Mouse (Mus musculus): ENCODE measurements at regions not wholly inside any gene's neighbourhood (a gene's known extent, or its start where the extent isn't known, plus 50 kb on each side); places are given as distances from the start of the nearest gene placed in this dataset.

- H3K4me3 ChIP-seq (ENCODE audit: insufficient read depth, low read depth, low read length) = no peak overlapping the region
- no peaks in the 10 kb centered on the region for H3K27me3 ChIP-seq (ENCODE audit: control insufficient read depth, insufficient read depth, low read length)
- DNase-seq (ENCODE audit: extremely low read depth, low read depth, low spot score) = no peak
- H3K4me1 ChIP-seq (ENCODE audit: control insufficient read depth, insufficient read depth, low read length) = peaks cover 2% of the 10 kb centered on the region; the same call in 1 of the 2 replicates
- WGBS = 79% methylated on average over 6 of the region's 6 CpGs
- no peaks in the 10 kb centered on the region for H3K79me2 ChIP-seq (ENCODE audit: control insufficient read depth, insufficient read depth, low read length)
- H3K9ac ChIP-seq (ENCODE audit: low read depth, low read length) = no peak overlapping the region
- H3K36me3 ChIP-seq (ENCODE audit: control insufficient read depth, insufficient read depth, low read length) = no peaks in the 10 kb centered on the region
- TF ChIP-seq POLR2A (IDR thresholded peaks at IDR 0.05; ENCODE audit: extremely low read depth, insufficient read depth, low read length) (no peak), CTCF (IDR thresholded peaks at IDR 0.05; ENCODE audit: low read depth, low read length) (no peak)
- no peak overlapping the region for H3K27ac ChIP-seq (replicated peaks; ENCODE audit: insufficient read depth, low read depth, low read length)
Measured at GRCm38 (mm10) chr8:90149903-90150302, 198.2 kb downstream of the Tox3 start.

GRCm38 (mm10) chr8:90134626-90135025 is 213.5 kb downstream of the Tox3 start:
- Histone ChIP-seq H3K4me1 (ENCODE audit: control insufficient read depth, insufficient read depth, low read length) (no peaks in the 10 kb centered on the region), H3K9ac (ENCODE audit: low read depth, low read length) (no peak overlapping the region), H3K4me3 (ENCODE audit: insufficient read depth, low read depth, low read length) (no peak overlapping the region), H3K36me3 (ENCODE audit: control insufficient read depth, insufficient read depth, low read length) (no peaks in the 10 kb centered on the region), H3K27ac (replicated peaks; ENCODE audit: insufficient read depth, low read depth, low read length) (no peak overlapping the region), H3K27me3 (ENCODE audit: control insufficient read depth, insufficient read depth, low read length) (no peaks in the 10 kb centered on the region), H3K79me2 (ENCODE audit: control insufficient read depth, insufficient read depth, low read length) (no peaks in the 10 kb centered on the region)
- 74% methylated on average over 5 of the region's 5 CpGs for WGBS
- TF ChIP-seq CTCF (IDR thresholded peaks at IDR 0.05; ENCODE audit: low read depth, low read length) (no peak), POLR2A (IDR thresholded peaks at IDR 0.05; ENCODE audit: extremely low read depth, insufficient read depth, low read length) (no peak)
- DNase-seq (ENCODE audit: extremely low read depth, low read depth, low spot score) = no peak

GRCm38 (mm10) chr8:90130704-90131267 is 217.4 kb downstream of the Tox3 start:
- no peak overlapping the region for H3K9ac ChIP-seq (ENCODE audit: low read depth, low read length)
- no peaks in the 10 kb centered on the region for H3K4me1 ChIP-seq (ENCODE audit: control insufficient read depth, insufficient read depth, low read length)
- no peaks in the 10 kb centered on the region for H3K79me2 ChIP-seq (ENCODE audit: control insufficient read depth, insufficient read depth, low read length)
- 81% methylated on average over 5 of the region's 5 CpGs for WGBS
- TF ChIP-seq POLR2A (IDR thresholded peaks at IDR 0.05; ENCODE audit: extremely low read depth, insufficient read depth, low read length) (no peak), CTCF (IDR thresholded peaks at IDR 0.05; ENCODE audit: low read depth, low read length) (no peak)
- H3K4me3 ChIP-seq (ENCODE audit: insufficient read depth, low read depth, low read length) = no peak overlapping the region
- no peaks in the 10 kb centered on the region for H3K27me3 ChIP-seq (ENCODE audit: control insufficient read depth, insufficient read depth, low read length)
- H3K27ac ChIP-seq (replicated peaks; ENCODE audit: insufficient read depth, low read depth, low read length) = no peak overlapping the region
- DNase-seq (ENCODE audit: extremely low read depth, low read depth, low spot score) = no peak
- H3K36me3 ChIP-seq (ENCODE audit: control insufficient read depth, insufficient read depth, low read length) = no peaks in the 10 kb centered on the region

DNA sequence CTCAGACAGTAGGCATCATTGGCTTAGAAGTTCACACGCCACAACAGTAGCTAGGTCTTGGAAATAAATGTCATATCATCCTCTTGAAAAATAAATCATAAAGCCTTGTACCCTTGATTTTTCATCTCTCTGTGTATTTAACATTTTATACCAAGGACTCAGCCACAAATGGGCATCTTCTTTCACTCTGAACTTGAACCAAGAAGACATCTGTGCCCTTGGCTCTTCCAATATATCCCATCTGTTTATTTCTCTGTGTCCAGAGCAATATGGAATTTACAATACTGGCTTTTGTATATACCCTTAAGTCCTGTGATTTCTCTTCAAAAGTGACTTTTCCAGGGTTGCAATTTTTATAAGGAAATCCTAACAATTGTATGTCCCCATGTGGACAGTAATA is 222.7 kb downstream of the Tox3 start:
- no peaks in the 10 kb centered on the region for H3K36me3 ChIP-seq (ENCODE audit: control insufficient read depth, insufficient read depth, low read length)
- H3K4me3 ChIP-seq (ENCODE audit: insufficient read depth, low read depth, low read length) = no peak overlapping the region
- WGBS = 96% methylated on average over 1 of the region's 1 CpGs

GRCm38 (mm10) chr8:90123101-90123500 is 225.0 kb downstream of the Tox3 start:
- H3K79me2 ChIP-seq (ENCODE audit: control insufficient read depth, insufficient read depth, low read length) = no peaks in the 10 kb centered on the region
- no peak for DNase-seq (ENCODE audit: extremely low read depth, low read depth, low spot score)
- no peak overlapping the region for H3K4me3 ChIP-seq (ENCODE audit: insufficient read depth, low read depth, low read length)
- no peak overlapping the region for H3K27ac ChIP-seq (replicated peaks; ENCODE audit: insufficient read depth, low read depth, low read length)
- TF ChIP-seq POLR2A (IDR thresholded peaks at IDR 0.05; ENCODE audit: extremely low read depth, insufficient read depth, low read length) (no peak), CTCF (IDR thresholded peaks at IDR 0.05; ENCODE audit: low read depth, low read length) (no peak)
- no peak overlapping the region for H3K9ac ChIP-seq (ENCODE audit: low read depth, low read length)
- no peaks in the 10 kb centered on the region for H3K36me3 ChIP-seq (ENCODE audit: control insufficient read depth, insufficient read depth, low read length)
- H3K27me3 ChIP-seq (ENCODE audit: control insufficient read depth, insufficient read depth, low read length) = no peaks in the 10 kb centered on the region
- H3K4me1 ChIP-seq (ENCODE audit: control insufficient read depth, insufficient read depth, low read length) = no peaks in the 10 kb centered on the region

More for the DNA sequence above, 222.7 kb downstream of the Tox3 start:
- H3K27ac ChIP-seq (replicated peaks; ENCODE audit: insufficient read depth, low read depth, low read length) = no peak overlapping the region
- H3K9ac ChIP-seq (ENCODE audit: low read depth, low read length) = no peak overlapping the region
- H3K79me2 ChIP-seq (ENCODE audit: control insufficient read depth, insufficient read depth, low read length) = no peaks in the 10 kb centered on the region
- no peak for DNase-seq (ENCODE audit: extremely low read depth, low read depth, low spot score)
- H3K4me1 ChIP-seq (ENCODE audit: control insufficient read depth, insufficient read depth, low read length) = no peaks in the 10 kb centered on the region
- no peak for TF ChIP-seq CTCF (IDR thresholded peaks at IDR 0.05; ENCODE audit: low read depth, low read length)
- TF ChIP-seq POLR2A (IDR thresholded peaks at IDR 0.05; ENCODE audit: extremely low read depth, insufficient read depth, low read length) = no peak
- H3K27me3 ChIP-seq (ENCODE audit: control insufficient read depth, insufficient read depth, low read length) = no peaks in the 10 kb centered on the region

- TF ChIP-seq CTCF (IDR thresholded peaks at IDR 0.05; ENCODE audit: low read depth, low read length) (no peak), POLR2A (IDR thresholded peaks at IDR 0.05; ENCODE audit: extremely low read depth, insufficient read depth, low read length) (no peak)
- DNase-seq (ENCODE audit: extremely low read depth, low read depth, low spot score) = no peak
- H3K27ac ChIP-seq (replicated peaks; ENCODE audit: insufficient read depth, low read depth, low read length) = no peak overlapping the region
- H3K9ac ChIP-seq (ENCODE audit: low read depth, low read length) = no peak overlapping the region
- H3K4me3 ChIP-seq (ENCODE audit: insufficient read depth, low read depth, low read length) = no peak overlapping the region
- no peaks in the 10 kb centered on the region for H3K27me3 ChIP-seq (ENCODE audit: control insufficient read depth, insufficient read depth, low read length)
- H3K79me2 ChIP-seq (ENCODE audit: control insufficient read depth, insufficient read depth, low read length) = no peaks in the 10 kb centered on the region
- WGBS = 64% methylated on average over 3 of the region's 3 CpGs
- H3K36me3 ChIP-seq (ENCODE audit: control insufficient read depth, insufficient read depth, low read length) = no peaks in the 10 kb centered on the region
- no peaks in the 10 kb centered on the region for H3K4me1 ChIP-seq (ENCODE audit: control insufficient read depth, insufficient read depth, low read length)
Measured at GRCm38 (mm10) chr8:90121935-90122334, 226.2 kb downstream of the Tox3 start.
